Mouse (Mus musculus) liver, embryonic 14.5 days (tissue): ENCODE measurements around the gene 4933427D14Rik.

Source experiments
- CTCF ChIP-seq: IDR thresholded peaks from 2 replicates; pipeline ENCODE4 v1.5.1; 2016; ENCODE audit warnings: antibody characterized with exemption, low read depth, control low read depth
- EP300 ChIP-seq: IDR thresholded peaks from 2 replicates; pipeline ENCODE4 v1.6.1; 2016; ENCODE audit warnings: antibody characterized with exemption, low read depth

GRCm38 (mm10) chr11:72174721-72175120, 32.5 kb downstream of the 4933427D14Rik start:
- no peak for TF ChIP-seq CTCF
- TF ChIP-seq EP300, result no peak
